Mouse (Mus musculus): ENCODE data around the gene Olfr824. TPM values are rescaled to one million over a fixed set of nuclear protein-coding genes. Genes with fewer than 3 reads are reported as not detected.
"Not testable (repeated sequence)": the region's sequence is repeated elsewhere in the genome, so short reads cannot be mapped to it uniquely, and the experiment has no call there.

Olfr824 gene
- polyA plus RNA-seq (2014; fragmentation: Nextera tagmentation; extraction: Ambion mirVana), result not detected in 2 replicates

- H3K9ac ChIP-seq; H3K4me3 ChIP-seq (ENCODE audit: low read depth, low read length); H3K27ac ChIP-seq (ENCODE audit: low read depth); H3K9me3 ChIP-seq (ENCODE audit: low read depth, low read length); H3K36me3 ChIP-seq (ENCODE audit: insufficient read depth); H3K27me3 ChIP-seq (ENCODE audit: insufficient read depth, low read length); H3K4me1 ChIP-seq (ENCODE audit: insufficient read depth); ATAC-seq (ENCODE audit: insufficient read depth); H3K4me2 ChIP-seq; DNase-seq: not testable (repeated sequence)
Observed at GRCm38 (mm10) chr10:130129900-130130299, at the start of gene Olfr824. Olfr824 (minus strand) TSS chr10:130130000.

- no peaks in the 10 kb centered on the region for H3K9me3 ChIP-seq (ENCODE audit: low read depth, low read length)
- H3K4me1 ChIP-seq (ENCODE audit: insufficient read depth), result no peaks in the 10 kb centered on the region
- DNase-seq (no peak), ATAC-seq (ENCODE audit: insufficient read depth) (no peak)
- H3K27me3 ChIP-seq (ENCODE audit: insufficient read depth, low read length), result no peaks in the 10 kb centered on the region
- no peaks in the 10 kb centered on the region for H3K36me3 ChIP-seq (ENCODE audit: insufficient read depth)
- H3K4me2 ChIP-seq, result no peak within 1 kb of the TSS
- H3K9ac ChIP-seq, result no peak within 1 kb of the TSS
- no peak within 1 kb of the TSS for H3K4me3 ChIP-seq (ENCODE audit: low read depth, low read length)
- no peak for TF ChIP-seq CTCF (IDR thresholded peaks at IDR 0.05; ENCODE audit: low read depth)
- no peak within 1 kb of the TSS for H3K27ac ChIP-seq (ENCODE audit: low read depth)
Observed at GRCm38 (mm10) chr10:130166666-130167065, 36.9 kb upstream of the Olfr824 start, which contains the start of gene Olfr825. Olfr825 (minus strand) TSS chr10:130166766.

- Histone ChIP-seq H3K4me1 (ENCODE audit: insufficient read depth) (no peaks in the 10 kb centered on the region), H3K27me3 (ENCODE audit: insufficient read depth, low read length) (no peaks in the 10 kb centered on the region), H3K4me3 (ENCODE audit: low read depth, low read length) (no peak overlapping the region), H3K36me3 (ENCODE audit: insufficient read depth) (no peaks in the 10 kb centered on the region), H3K27ac (ENCODE audit: low read depth) (no peak overlapping the region), H3K4me2 (no peak overlapping the region), H3K9ac (no peak overlapping the region), H3K9me3 (ENCODE audit: low read depth, low read length) (no peaks in the 10 kb centered on the region)
- no peak for TF ChIP-seq CTCF (IDR thresholded peaks at IDR 0.05; ENCODE audit: low read depth)
- DNase-seq, result no peak
- no peak for ATAC-seq (ENCODE audit: insufficient read depth)
Observed at GRCm38 (mm10) chr10:130165196-130165595, 35.4 kb upstream of the Olfr824 start.

GRCm38 (mm10) chr10:130144121-130144520 lies 14.3 kb upstream of the Olfr824 start:
- Histone ChIP-seq H3K4me2 (no peak overlapping the region), H3K9me3 (ENCODE audit: low read depth, low read length) (no peaks in the 10 kb centered on the region), H3K36me3 (ENCODE audit: insufficient read depth) (no peaks in the 10 kb centered on the region), H3K27me3 (ENCODE audit: insufficient read depth, low read length) (no peaks in the 10 kb centered on the region), H3K27ac (ENCODE audit: low read depth) (no peak overlapping the region), H3K9ac (no peak overlapping the region), H3K4me1 (ENCODE audit: insufficient read depth) (no peaks in the 10 kb centered on the region), H3K4me3 (ENCODE audit: low read depth, low read length) (no peak overlapping the region)
- no peak for DNase-seq
- no peak for TF ChIP-seq CTCF (IDR thresholded peaks at IDR 0.05; ENCODE audit: low read depth)
- no peak for ATAC-seq (ENCODE audit: insufficient read depth)
- WGBS, result 72% methylated on average over 5 of the region's 5 CpGs

GRCm38 (mm10) chr10:130142481-130142880 lies 12.7 kb upstream of the Olfr824 start:
- DNase-seq; H3K27me3 ChIP-seq (ENCODE audit: insufficient read depth, low read length); H3K9ac ChIP-seq; ATAC-seq (ENCODE audit: insufficient read depth); H3K9me3 ChIP-seq (ENCODE audit: low read depth, low read length); H3K4me2 ChIP-seq; H3K4me1 ChIP-seq (ENCODE audit: insufficient read depth); H3K36me3 ChIP-seq (ENCODE audit: insufficient read depth); H3K4me3 ChIP-seq (ENCODE audit: low read depth, low read length); H3K27ac ChIP-seq (ENCODE audit: low read depth): not testable (repeated sequence)
- 75% methylated on average over 5 of the region's 5 CpGs for WGBS

- Histone ChIP-seq H3K4me2 (no peak overlapping the region), H3K27ac (ENCODE audit: low read depth) (no peak overlapping the region), H3K4me3 (ENCODE audit: low read depth, low read length) (no peak overlapping the region), H3K9ac (no peak overlapping the region), H3K27me3 (ENCODE audit: insufficient read depth, low read length) (no peaks in the 10 kb centered on the region), H3K9me3 (ENCODE audit: low read depth, low read length) (no peaks in the 10 kb centered on the region), H3K4me1 (ENCODE audit: insufficient read depth) (no peaks in the 10 kb centered on the region), H3K36me3 (ENCODE audit: insufficient read depth) (no peaks in the 10 kb centered on the region)
- no peak for DNase-seq
- no peak for TF ChIP-seq CTCF (IDR thresholded peaks at IDR 0.05; ENCODE audit: low read depth)
- ATAC-seq (ENCODE audit: insufficient read depth), result no peak
Observed at GRCm38 (mm10) chr10:130134811-130135210, 5.0 kb upstream of the Olfr824 start.

GRCm38 (mm10) chr10:130116045-130116444 lies 13.8 kb downstream of the Olfr824 start:
- 69% methylated on average over 3 of the region's 3 CpGs for WGBS
- ATAC-seq (ENCODE audit: insufficient read depth); H3K9ac ChIP-seq; H3K4me1 ChIP-seq (ENCODE audit: insufficient read depth); H3K36me3 ChIP-seq (ENCODE audit: insufficient read depth); H3K4me3 ChIP-seq (ENCODE audit: low read depth, low read length); H3K4me2 ChIP-seq; H3K27me3 ChIP-seq (ENCODE audit: insufficient read depth, low read length); H3K27ac ChIP-seq (ENCODE audit: low read depth); DNase-seq; H3K9me3 ChIP-seq (ENCODE audit: low read depth, low read length): not testable (repeated sequence)

- H3K27me3 ChIP-seq (ENCODE audit: insufficient read depth, low read length); DNase-seq; H3K4me2 ChIP-seq; ATAC-seq (ENCODE audit: insufficient read depth); H3K4me1 ChIP-seq (ENCODE audit: insufficient read depth); H3K27ac ChIP-seq (ENCODE audit: low read depth); H3K9ac ChIP-seq; H3K9me3 ChIP-seq (ENCODE audit: low read depth, low read length); H3K4me3 ChIP-seq (ENCODE audit: low read depth, low read length); H3K36me3 ChIP-seq (ENCODE audit: insufficient read depth): not testable (repeated sequence)
- 81% methylated on average over 1 of the region's 1 CpGs for WGBS
Observed at GRCm38 (mm10) chr10:130115283-130115682, 14.5 kb downstream of the Olfr824 start, which contains the start of gene Olfr823. Olfr823 (minus strand) TSS chr10:130115383.

Data from lung, embryonic 14.5 days (tissue).